Mouse (Mus musculus) kidney, adult 8-10 months (tissue): ENCODE measurements around the gene Ctnnbl1.

Source experiments
- DNase-seq, 2 experiments: peaks; one replicate each; pipeline ENCODE4 v3.0.0; 2022

The Ctnnbl1 gene

GRCm38 (mm10) chr2:157750926-157751588 is 13.9 kb downstream of the Ctnnbl1 start:
- DNase-seq = no peak

GRCm38 (mm10) chr2:157751589-157752373 is 14.6 kb downstream of the Ctnnbl1 start:
- DNase-seq = peak in 1 of 2 experiments; percentile 49

GRCm38 (mm10) chr2:157752374-157752743 is 15.2 kb downstream of the Ctnnbl1 start:
- no peak for DNase-seq

- peak; percentile 37 to 62 for DNase-seq
Observed at GRCm38 (mm10) chr2:157755771-157756170, 18.6 kb downstream of the Ctnnbl1 start.

GRCm38 (mm10) chr2:157756193-157756592 is 19.0 kb downstream of the Ctnnbl1 start:
- no peak for DNase-seq

GRCm38 (mm10) chr2:157758395-157758794 is 21.2 kb downstream of the Ctnnbl1 start:
- DNase-seq = no peak

GRCm38 (mm10) chr2:157759717-157760116 is 22.5 kb downstream of the Ctnnbl1 start:
- DNase-seq = no peak

GRCm38 (mm10) chr2:157762903-157763302 is 25.7 kb downstream of the Ctnnbl1 start:
- no peak for DNase-seq

- DNase-seq = no peak
Observed at GRCm38 (mm10) chr2:157766591-157766990, 29.4 kb downstream of the Ctnnbl1 start.

- no peak for DNase-seq
Observed at GRCm38 (mm10) chr2:157768682-157769429, 31.7 kb downstream of the Ctnnbl1 start.

GRCm38 (mm10) chr2:157770761-157771160 is 33.6 kb downstream of the Ctnnbl1 start:
- no peak for DNase-seq

- no peak for DNase-seq
Observed at GRCm38 (mm10) chr2:157773661-157774060, 36.5 kb downstream of the Ctnnbl1 start.

- DNase-seq = no peak
Observed at GRCm38 (mm10) chr2:157775957-157776356, 38.8 kb downstream of the Ctnnbl1 start.

GRCm38 (mm10) chr2:157780956-157781355 is 43.8 kb downstream of the Ctnnbl1 start:
- no peak for DNase-seq

GRCm38 (mm10) chr2:157783152-157783551 is 46.0 kb downstream of the Ctnnbl1 start:
- DNase-seq = no peak

- no peak for DNase-seq
Observed at GRCm38 (mm10) chr2:157784238-157784637, 47.0 kb downstream of the Ctnnbl1 start.

GRCm38 (mm10) chr2:157784647-157785046 is 47.4 kb downstream of the Ctnnbl1 start:
- DNase-seq = no peak

- no peak for DNase-seq
Observed at GRCm38 (mm10) chr2:157789226-157789625, 52.0 kb downstream of the Ctnnbl1 start.

GRCm38 (mm10) chr2:157790836-157791495 is 53.8 kb downstream of the Ctnnbl1 start:
- no peak for DNase-seq

GRCm38 (mm10) chr2:157791528-157792162 is 54.4 kb downstream of the Ctnnbl1 start:
- no peak for DNase-seq

GRCm38 (mm10) chr2:157792840-157793552 is 55.8 kb downstream of the Ctnnbl1 start:
- DNase-seq = no peak

GRCm38 (mm10) chr2:157793851-157794332 is 56.7 kb downstream of the Ctnnbl1 start:
- DNase-seq = no peak
